Mouse (Mus musculus) forebrain, embryonic 13.5 days (tissue): Measurements from ENCODE around the gene Ids. TPM values are rescaled to one million over a fixed set of nuclear protein-coding genes. Genes with fewer than 3 reads are reported as not detected.
A peak's percentile ranks its signal among the peaks of the same experiment; 100 is the strongest.
"Not testable (repeated sequence)": the region's sequence is repeated elsewhere in the genome, so short reads cannot be mapped to it uniquely, and the experiment has no call there.

ENCODE experiments used
- ATAC-seq: fragments of 200-750 bp; cut with Nextera tagmentation; 2 replicates; pipeline ENCODE4 v1.8.0; 2017
- H3K27ac ChIP-seq: fragments of 300-500 bp; sonication (generic); 2 replicates; pipeline ENCODE4 v1.5.1; 2015; ENCODE audit warnings: inconsistent platforms, mild to moderate bottlenecking, moderate library complexity
- H3K27me3 ChIP-seq: fragments of 300-500 bp; sonication (generic); 2 replicates; pipeline ENCODE4 v1.6.1; 2015; ENCODE audit warnings: mild to moderate bottlenecking, inconsistent platforms
- H3K36me3 ChIP-seq: fragments of 300-500 bp; sonication (generic); 2 replicates; pipeline ENCODE4 v1.6.1; 2015; ENCODE audit warnings: mild to moderate bottlenecking, inconsistent platforms; ENCODE audit not compliant: poor library complexity, severe bottlenecking
- H3K4me1 ChIP-seq: fragments of 300-500 bp; sonication (generic); 2 replicates; pipeline ENCODE4 v1.6.1; 2015; ENCODE audit warnings: inconsistent platforms
- H3K4me2 ChIP-seq: fragments of 300-500 bp; sonication (generic); 2 replicates; pipeline ENCODE4 v1.6.1; 2015; ENCODE audit warnings: inconsistent platforms, mild to moderate bottlenecking, moderate library complexity
- H3K4me3 ChIP-seq: fragments of 300-500 bp; sonication (generic); 2 replicates; pipeline ENCODE4 v1.5.1; 2015; ENCODE audit warnings: mild to moderate bottlenecking, inconsistent platforms
- H3K9ac ChIP-seq: fragments of 300-500 bp; sonication (generic); 2 replicates; pipeline ENCODE4 v1.6.1; 2015; ENCODE audit warnings: mild to moderate bottlenecking, inconsistent platforms
- H3K9me3 ChIP-seq: fragments of 300-500 bp; sonication (generic); replicated peaks from 2 replicates; pipeline ENCODE4 v1.6.1; 2016; ENCODE audit warnings: inconsistent platforms
- WGBS: fragments of 180-500 bp; shearing (Covaris S2); methylation state at CpG from one replicate; pipeline ENCODE4 v1.1.7; 2015; 5-methylcytosine and 5-hydroxymethylcytosine counted together
- polyA plus RNA-seq: library from polyadenylated mRNA; unstranded; fragments of >200 nt; fragmentation: Nextera tagmentation; extraction: Ambion mirVana; gene quantifications from 2 replicates; pipeline ENCODE4 v1.2.1, GENCODE M21; 2015

The Ids gene
- polyA plus RNA-seq: 10.1 and 10.3 TPM in 2 replicates

DNA sequence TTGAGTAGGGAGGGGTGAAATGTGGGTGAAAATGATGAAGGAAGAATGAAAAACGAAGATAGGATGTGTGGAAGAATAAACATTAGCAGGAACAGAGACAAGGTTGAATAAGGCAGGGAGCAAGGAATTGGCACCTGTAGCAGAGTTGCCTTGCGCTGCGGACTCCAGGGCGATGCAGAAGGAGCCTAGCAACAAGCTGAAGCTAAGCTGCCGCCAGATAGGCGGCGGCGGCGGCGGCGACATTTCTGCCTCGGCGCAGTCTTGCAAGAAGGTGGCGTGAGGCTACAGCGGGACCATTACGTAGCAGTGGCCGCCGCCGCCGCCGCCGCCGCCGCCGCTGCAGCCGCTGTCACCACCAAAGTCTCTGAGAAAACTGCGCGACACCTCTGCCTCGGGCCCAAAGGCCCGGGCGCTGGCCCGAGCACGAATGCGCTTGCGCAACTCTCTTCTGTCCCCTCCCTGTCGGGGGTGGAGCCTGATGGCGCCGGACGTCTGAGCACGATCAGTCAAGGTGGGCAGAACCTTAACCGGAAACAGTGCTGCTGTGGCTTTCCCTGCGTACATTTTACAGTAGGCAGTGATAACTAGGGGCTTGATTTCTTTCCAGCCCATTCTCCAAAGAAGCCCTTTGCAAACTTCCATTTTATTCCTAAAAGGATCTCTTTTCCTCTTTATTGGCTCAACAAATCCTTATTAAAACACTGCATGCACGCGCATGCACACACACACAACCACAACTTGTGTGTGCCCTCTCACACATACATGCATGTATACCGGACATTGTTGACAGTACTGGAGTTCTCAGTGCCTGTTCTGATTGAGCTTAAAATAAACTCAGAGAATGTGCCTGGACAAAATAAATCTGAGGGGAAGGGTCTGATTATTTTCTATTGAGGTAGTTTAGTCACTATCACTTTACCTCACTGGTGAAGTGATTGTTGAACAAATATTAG, at the start of gene Ids:
Gene Ids, minus strand, starts transcription at position 424 of the 953 bp plus-strand sequence.
- Histone ChIP-seq H3K4me2 (peak within 1 kb of the TSS; percentile 54), H3K4me3 (peak within 1 kb of the TSS; percentile 48), H3K9ac (peak within 1 kb of the TSS; percentile 58), H3K27me3 (no peaks in the 10 kb centered on the region), H3K27ac (no peak within 1 kb of the TSS), H3K9me3 (no peaks in the 10 kb centered on the region), H3K4me1 (peaks cover 8% of the 10 kb centered on the region), H3K36me3 (peaks cover 7% of the 10 kb centered on the region)
- WGBS: 20% methylated on average over 38 of the region's 45 CpGs
- peak; percentile 97 for ATAC-seq

DNA sequence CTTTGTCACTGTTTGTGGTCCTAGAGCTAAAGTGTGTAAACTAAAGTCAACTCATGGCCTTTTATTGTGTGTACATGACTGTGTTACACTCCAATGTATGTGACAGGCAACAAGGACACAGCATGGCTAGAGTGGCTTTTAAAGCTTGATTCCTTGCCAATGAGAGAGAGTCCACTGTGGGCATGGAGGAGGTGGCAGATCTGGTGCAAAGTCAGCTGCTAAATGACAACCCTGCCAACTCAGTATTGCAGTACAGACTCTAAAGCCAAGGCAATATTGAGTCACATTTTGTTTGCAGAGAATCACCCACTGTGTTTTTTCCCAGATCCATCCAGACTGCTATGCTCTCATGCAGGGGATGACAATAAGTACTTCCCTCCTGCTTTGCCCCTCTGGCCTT, 27.8 kb upstream of the Ids start:
- not testable (repeated sequence) for H3K9ac ChIP-seq, H3K4me3 ChIP-seq, H3K36me3 ChIP-seq, H3K4me1 ChIP-seq, H3K27me3 ChIP-seq, H3K9me3 ChIP-seq, H3K4me2 ChIP-seq, H3K27ac ChIP-seq, ATAC-seq

DNA sequence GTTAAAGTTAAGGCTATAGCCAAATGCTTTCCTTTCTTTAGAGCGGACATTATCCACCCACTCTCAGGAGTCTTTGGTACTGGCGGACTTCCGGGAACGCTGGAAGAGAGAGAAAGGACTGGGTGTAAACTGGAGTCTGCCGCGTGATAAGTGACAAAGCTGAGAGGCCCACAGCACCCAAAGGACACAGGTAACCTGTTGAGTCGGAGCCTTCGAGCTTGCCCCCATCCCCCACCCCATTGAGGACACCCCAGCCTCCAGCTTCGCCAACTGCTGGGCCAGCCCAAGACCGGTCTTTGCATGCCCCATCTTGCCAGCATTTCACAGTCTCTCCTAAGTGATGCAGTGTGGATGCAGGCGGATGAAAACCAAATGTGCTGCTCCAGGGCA, 21.1 kb upstream of the Ids start:
- no peaks in the 10 kb centered on the region for H3K36me3 ChIP-seq
- no peaks in the 10 kb centered on the region for H3K27me3 ChIP-seq
- peak overlapping the region; percentile 51 for H3K4me3 ChIP-seq
- H3K9me3 ChIP-seq: no peaks in the 10 kb centered on the region
- peak overlapping the region; percentile 65 for H3K9ac ChIP-seq
- H3K4me1 ChIP-seq: peaks cover 10% of the 10 kb centered on the region
- H3K4me2 ChIP-seq: peak overlapping the region; percentile 59
- no peak overlapping the region for H3K27ac ChIP-seq
- 16% methylated on average over 11 of the region's 11 CpGs for WGBS
- ATAC-seq: peak; percentile 61

DNA sequence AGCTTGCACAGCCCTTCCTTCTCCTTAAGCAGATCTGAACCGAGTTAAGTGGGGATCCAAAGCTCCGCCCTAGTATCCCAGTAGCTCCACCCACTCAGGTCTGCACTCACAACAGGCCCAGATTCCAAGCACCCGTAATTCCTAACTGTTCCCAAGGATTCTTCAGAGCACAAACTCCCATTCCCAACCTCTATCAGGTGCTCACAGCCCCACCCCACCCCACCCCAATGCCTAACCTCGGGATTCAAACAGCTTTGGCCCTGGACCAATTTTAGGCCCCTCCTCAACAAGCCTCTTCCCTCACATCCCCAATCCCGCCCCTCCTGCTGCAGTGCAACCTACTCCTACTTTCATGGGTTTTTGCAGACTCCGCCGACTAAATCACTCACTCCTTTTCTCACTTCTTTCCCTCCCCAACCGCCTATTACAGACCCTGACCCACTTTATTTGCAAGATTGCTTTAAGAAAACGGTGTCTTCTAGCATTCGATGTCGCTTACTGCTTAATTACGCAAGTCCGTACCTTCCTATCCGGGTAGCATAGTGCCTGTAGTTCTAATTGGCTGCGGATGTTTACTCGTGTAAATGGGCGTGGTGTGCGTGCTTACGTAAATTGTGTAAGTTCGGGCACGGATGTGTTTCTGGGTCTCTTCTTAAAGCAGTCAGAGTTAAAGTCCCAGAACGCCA, 20.5 kb upstream of the Ids start, which contains the start of gene 1110012L19Rik:
Gene 1110012L19Rik, plus strand, starts transcription at position 602 of the 686 bp plus-strand sequence.
- H3K4me2 ChIP-seq: peak within 1 kb of the TSS; percentile 59
- no peaks in the 10 kb centered on the region for H3K27me3 ChIP-seq
- peak within 1 kb of the TSS; percentile 54; the same call in 1 of the 2 replicates for H3K27ac ChIP-seq
- peaks cover 10% of the 10 kb centered on the region for H3K4me1 ChIP-seq
- ATAC-seq: peak; percentile 97
- peak within 1 kb of the TSS; percentile 65 for H3K9ac ChIP-seq
- WGBS: 25% methylated on average over 22 of the region's 22 CpGs
- H3K9me3 ChIP-seq: no peaks in the 10 kb centered on the region
- H3K4me3 ChIP-seq: peak within 1 kb of the TSS; percentile 51
- H3K36me3 ChIP-seq: no peaks in the 10 kb centered on the region

DNA sequence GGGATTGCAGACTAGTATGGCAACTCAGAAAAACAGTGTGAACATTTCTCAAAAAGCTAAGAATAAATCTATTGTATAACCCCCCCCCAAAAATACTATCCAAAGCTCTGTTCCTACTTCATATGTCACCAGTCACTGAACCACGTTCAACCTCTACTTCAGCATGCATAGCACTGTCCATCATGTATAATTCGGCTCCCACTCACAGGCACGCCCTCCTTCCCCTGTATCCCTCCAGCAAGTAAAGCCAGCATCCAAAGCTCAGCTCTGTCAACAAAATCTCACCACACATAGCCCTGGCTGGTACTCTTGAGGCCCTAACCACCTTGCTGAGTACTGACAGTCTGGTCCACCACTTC, 20.0 kb upstream of the Ids start:
- no peaks in the 10 kb centered on the region for H3K9me3 ChIP-seq
- peak overlapping the region; percentile 59 for H3K4me2 ChIP-seq
- H3K27me3 ChIP-seq: no peaks in the 10 kb centered on the region
- no peak overlapping the region for H3K9ac ChIP-seq
- H3K36me3 ChIP-seq: no peaks in the 10 kb centered on the region
- H3K4me3 ChIP-seq: peak overlapping the region; percentile 51
- H3K4me1 ChIP-seq: peaks cover 10% of the 10 kb centered on the region
- 44% methylated on average over 3 of the region's 3 CpGs for WGBS
- no peak for ATAC-seq
- no peak overlapping the region for H3K27ac ChIP-seq

DNA sequence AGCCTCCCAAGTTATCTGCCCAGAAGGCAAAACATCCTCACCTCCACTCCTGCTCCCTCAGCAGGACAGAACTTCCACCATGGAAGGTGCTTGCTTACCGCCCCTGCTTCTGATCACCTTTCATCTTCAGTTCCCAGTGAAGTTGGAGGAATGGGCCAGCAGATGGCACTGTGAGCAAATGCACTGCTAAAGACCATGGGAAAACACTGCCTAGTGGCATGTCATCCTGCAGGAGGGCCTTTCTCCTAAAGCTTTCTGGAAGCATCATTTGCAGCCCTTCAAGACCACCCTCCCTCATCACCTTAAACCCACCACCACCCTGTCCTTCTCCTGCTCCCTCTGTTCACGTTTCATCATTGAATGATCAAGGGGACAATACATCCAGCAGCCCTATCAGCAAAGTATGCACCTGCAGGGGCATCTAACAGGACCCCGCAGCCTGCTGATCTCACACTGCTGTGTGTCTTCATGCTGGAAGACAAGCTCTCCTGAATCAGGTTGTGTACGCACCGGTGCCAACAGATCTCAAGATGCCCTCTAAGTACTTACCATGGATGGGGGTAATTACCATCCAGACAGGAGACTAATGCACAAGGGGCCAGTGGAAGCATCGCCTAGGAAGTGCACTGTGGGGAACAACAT, 9.7 kb upstream of the Ids start:
- not testable (repeated sequence) for H3K27ac ChIP-seq, H3K4me3 ChIP-seq, H3K9ac ChIP-seq, H3K27me3 ChIP-seq, H3K9me3 ChIP-seq, H3K4me1 ChIP-seq, H3K4me2 ChIP-seq, H3K36me3 ChIP-seq
- WGBS: 71% methylated on average over 5 of the region's 6 CpGs
- ATAC-seq: peak; percentile 83

DNA sequence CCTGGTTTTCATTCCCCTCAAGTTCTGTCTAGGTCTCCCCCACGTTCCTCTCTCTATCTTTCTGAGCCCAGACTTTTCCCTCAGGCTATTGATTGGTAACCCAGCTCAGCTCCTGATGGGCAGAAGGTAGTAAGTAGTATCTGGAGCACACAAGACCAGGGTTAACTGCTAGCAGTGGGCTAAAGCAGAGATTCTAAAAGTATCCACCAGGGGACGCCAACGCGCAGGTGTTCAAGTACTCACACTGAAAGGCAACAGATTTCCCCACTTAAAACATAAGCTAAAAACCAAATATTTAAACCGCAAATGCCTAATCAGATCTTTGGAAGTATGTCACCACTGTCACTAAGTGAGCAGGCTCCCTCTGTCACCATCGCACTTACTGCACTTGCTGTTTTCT, 4.9 kb upstream of the Ids start:
- H3K36me3 ChIP-seq, H3K4me3 ChIP-seq, H3K27me3 ChIP-seq, ATAC-seq, H3K27ac ChIP-seq, H3K4me2 ChIP-seq, H3K4me1 ChIP-seq, H3K9ac ChIP-seq, H3K9me3 ChIP-seq: not testable (repeated sequence)
- 47% methylated on average over 1 of the region's 6 CpGs for WGBS

DNA sequence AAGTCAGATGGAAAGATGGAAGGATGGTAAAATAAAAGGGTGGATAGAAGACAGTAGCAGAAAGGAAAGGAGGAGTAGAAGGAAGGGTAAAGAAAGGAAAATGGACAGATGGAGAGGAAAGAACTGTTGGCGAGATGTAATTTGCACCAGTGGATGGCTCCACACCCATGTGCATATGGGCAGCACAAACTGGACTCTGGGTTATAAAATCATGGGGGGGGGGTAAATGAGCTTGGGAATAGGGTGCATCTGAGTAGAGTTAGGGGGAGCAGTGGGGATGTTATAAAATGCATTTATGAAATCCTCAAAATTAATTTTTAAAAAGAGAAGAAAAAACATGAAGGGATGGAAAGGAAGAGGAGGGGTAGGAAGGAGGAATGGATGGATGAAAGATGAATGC, 682 bp downstream of the Ids start:
- Histone ChIP-seq H3K9ac (peak overlapping the region; percentile 58), H3K36me3 (peaks cover 14% of the 10 kb centered on the region), H3K4me2 (peak overlapping the region; percentile 54), H3K27ac (no peak overlapping the region), H3K9me3 (no peaks in the 10 kb centered on the region), H3K27me3 (no peaks in the 10 kb centered on the region), H3K4me1 (peaks cover 8% of the 10 kb centered on the region), H3K4me3 (peak overlapping the region; percentile 48)
- 52% methylated on average over 1 of the region's 1 CpGs for WGBS
- ATAC-seq: 0 out of 2 replicates have a peak, but pooled peaks have one; percentile 45

DNA sequence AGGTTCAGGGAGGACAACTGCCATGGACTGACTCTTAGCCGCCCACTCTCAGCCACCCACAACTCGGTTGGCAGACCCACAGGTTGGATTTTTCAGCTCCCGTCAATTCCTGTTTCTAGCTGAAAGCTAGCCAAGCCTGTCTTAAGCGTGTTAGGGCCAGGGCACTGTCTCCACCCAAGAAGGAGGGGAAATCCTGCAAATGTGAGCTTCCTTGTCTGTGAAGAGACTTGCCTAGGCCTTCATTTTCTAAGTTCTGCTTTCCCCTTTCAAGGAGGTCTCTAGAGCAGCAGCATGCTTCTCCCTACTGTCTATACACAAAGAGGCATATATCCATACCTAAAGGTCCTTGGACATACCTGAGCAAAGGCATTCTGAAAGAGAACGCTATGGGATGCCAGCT, 1.4 kb downstream of the Ids start:
- 88% methylated on average over 5 of the region's 5 CpGs for WGBS
- Histone ChIP-seq H3K4me2 (peak overlapping the region; percentile 54), H3K4me3 (peak overlapping the region; percentile 48), H3K27me3 (no peaks in the 10 kb centered on the region), H3K36me3 (peaks cover 15% of the 10 kb centered on the region), H3K9ac (peak overlapping the region; percentile 58), H3K4me1 (peaks cover 8% of the 10 kb centered on the region), H3K9me3 (no peaks in the 10 kb centered on the region), H3K27ac (no peak overlapping the region)
- no peak for ATAC-seq

DNA sequence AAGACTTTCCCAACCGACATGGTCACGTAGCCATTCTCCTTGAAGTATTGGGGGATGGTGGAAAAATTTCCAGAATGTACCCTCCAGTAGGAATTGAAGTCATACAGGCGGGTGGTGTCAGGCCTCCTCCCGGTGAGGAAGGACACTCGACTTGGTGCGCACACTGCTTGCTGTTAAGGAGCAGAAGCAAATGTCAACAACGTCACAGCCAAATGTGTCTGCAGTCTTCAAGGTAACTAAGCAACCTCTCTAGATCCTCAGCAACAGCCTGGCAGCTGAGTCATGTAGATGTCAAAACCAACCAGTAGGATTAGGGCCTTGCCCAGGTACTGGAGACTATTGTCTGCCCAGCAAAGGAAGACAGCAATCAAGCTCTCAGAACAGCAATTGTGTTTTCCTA, 1.9 kb downstream of the Ids start:
- Histone ChIP-seq H3K9me3 (no peaks in the 10 kb centered on the region), H3K4me1 (peaks cover 8% of the 10 kb centered on the region), H3K27me3 (no peaks in the 10 kb centered on the region), H3K9ac (no peak overlapping the region), H3K27ac (no peak overlapping the region), H3K4me2 (peak overlapping the region; percentile 54), H3K36me3 (peaks cover 20% of the 10 kb centered on the region), H3K4me3 (peak overlapping the region; percentile 48; the same call in 1 of the 2 replicates)
- no peak for ATAC-seq
- WGBS: 86% methylated on average over 7 of the region's 7 CpGs

DNA sequence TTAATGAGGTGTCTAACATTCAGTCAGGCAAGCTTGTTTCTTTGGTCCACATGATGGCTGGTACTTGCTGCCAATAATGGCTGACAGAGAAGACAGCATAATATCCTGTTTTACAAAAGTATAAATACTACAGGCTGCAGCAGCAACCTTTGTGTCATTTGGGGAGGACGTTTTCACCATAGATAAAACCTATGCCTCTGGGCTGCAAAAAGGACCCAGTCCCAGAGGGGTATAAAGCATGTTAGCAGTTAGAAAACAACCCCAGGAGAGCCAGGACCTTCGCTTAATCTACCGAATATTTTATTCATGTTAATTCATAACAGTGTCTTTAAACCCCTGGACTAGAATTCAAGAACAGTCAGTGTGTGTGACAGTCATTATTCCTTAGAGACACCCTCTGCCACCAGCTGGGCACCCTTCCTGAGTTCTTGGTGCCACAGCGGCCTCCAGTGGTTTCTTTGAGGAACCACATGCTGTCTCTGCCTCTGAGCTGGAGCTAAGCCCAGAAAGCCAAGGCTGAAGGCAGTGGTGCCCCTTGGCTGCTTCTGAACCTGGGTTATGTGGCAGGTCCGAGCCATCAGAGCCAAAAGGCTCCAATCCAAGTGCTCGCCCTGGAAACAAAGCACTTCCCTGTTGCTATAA, 34.6 kb downstream of the Ids start:
- ATAC-seq: peak; percentile 88
- no peak overlapping the region for H3K4me3 ChIP-seq
- H3K4me1 ChIP-seq: peaks cover 3% of the 10 kb centered on the region
- H3K27me3 ChIP-seq: no peaks in the 10 kb centered on the region
- no peak overlapping the region for H3K4me2 ChIP-seq
- no peak overlapping the region for H3K9ac ChIP-seq
- no peaks in the 10 kb centered on the region for H3K9me3 ChIP-seq
- H3K27ac ChIP-seq: no peak overlapping the region
- WGBS: 20% methylated on average over 6 of the region's 6 CpGs
- no peaks in the 10 kb centered on the region for H3K36me3 ChIP-seq
